Mouse (Mus musculus) heart, embryonic 12.5 days (tissue): ENCODE results near the gene Arhgef17. TPM values are rescaled to one million over a fixed set of nuclear protein-coding genes. Genes with fewer than 3 reads are reported as not detected.

Experiments used
- ATAC-seq: fragments of 200-750 bp; cut with Nextera tagmentation; 2 replicates; pipeline ENCODE4 v1.8.0; 2017; ENCODE audit warnings: moderate TSS enrichment, moderate library complexity; ENCODE audit not compliant: insufficient number of reproducible peaks, low FRiP score
- H3K27ac ChIP-seq: fragments of 300-500 bp; sonication (generic); 2 replicates; pipeline ENCODE4 v1.5.1; 2016; ENCODE audit warnings: mild to moderate bottlenecking, moderate library complexity; ENCODE audit not compliant: poor library complexity, severe bottlenecking
- H3K27me3 ChIP-seq: fragments of 300-500 bp; sonication (generic); replicated peaks from 2 replicates; pipeline ENCODE4 v1.6.1; 2016; ENCODE audit warnings: mild to moderate bottlenecking, moderate library complexity
- H3K36me3 ChIP-seq: fragments of 300-500 bp; sonication (generic); 2 replicates; pipeline ENCODE4 v1.6.1; 2016; ENCODE audit warnings: mild to moderate bottlenecking, moderate library complexity
- H3K4me1 ChIP-seq: fragments of 300-500 bp; sonication (generic); replicated peaks from 2 replicates; pipeline ENCODE4 v1.6.1; 2016; ENCODE audit warnings: mild to moderate bottlenecking
- H3K4me2 ChIP-seq: fragments of 300-500 bp; sonication (generic); 2 replicates; pipeline ENCODE4 v1.6.1; 2016; ENCODE audit warnings: mild to moderate bottlenecking, moderate library complexity
- H3K4me3 ChIP-seq: fragments of 300-500 bp; sonication (generic); 2 replicates; pipeline ENCODE4 v1.5.1; 2016; ENCODE audit warnings: mild to moderate bottlenecking
- H3K9ac ChIP-seq: fragments of 300-500 bp; sonication (generic); 2 replicates; pipeline ENCODE4 v1.6.1; 2016; ENCODE audit warnings: mild to moderate bottlenecking, moderate library complexity
- H3K9me3 ChIP-seq: fragments of 300-500 bp; sonication (generic); replicated peaks from 2 replicates; pipeline ENCODE4 v1.6.1; 2016; ENCODE audit warnings: mild to moderate bottlenecking, moderate library complexity
- whole genome bisulfite sequencing: fragments of 180-500 bp; shearing (Covaris S2); methylation state at CpG from one replicate; pipeline ENCODE4 v1.1.7; 2016; 5-methylcytosine and 5-hydroxymethylcytosine counted together
- polyA plus RNA-seq: library from polyadenylated mRNA; unstranded; fragments of >200 nt; fragmentation: Nextera tagmentation; extraction: Ambion mirVana; gene quantifications from 2 replicates; pipeline ENCODE4 v1.2.1, GENCODE M21; 2016

Gene Arhgef17
- polyA plus RNA-seq: 8.7 and 10.6 TPM in 2 replicates

DNA sequence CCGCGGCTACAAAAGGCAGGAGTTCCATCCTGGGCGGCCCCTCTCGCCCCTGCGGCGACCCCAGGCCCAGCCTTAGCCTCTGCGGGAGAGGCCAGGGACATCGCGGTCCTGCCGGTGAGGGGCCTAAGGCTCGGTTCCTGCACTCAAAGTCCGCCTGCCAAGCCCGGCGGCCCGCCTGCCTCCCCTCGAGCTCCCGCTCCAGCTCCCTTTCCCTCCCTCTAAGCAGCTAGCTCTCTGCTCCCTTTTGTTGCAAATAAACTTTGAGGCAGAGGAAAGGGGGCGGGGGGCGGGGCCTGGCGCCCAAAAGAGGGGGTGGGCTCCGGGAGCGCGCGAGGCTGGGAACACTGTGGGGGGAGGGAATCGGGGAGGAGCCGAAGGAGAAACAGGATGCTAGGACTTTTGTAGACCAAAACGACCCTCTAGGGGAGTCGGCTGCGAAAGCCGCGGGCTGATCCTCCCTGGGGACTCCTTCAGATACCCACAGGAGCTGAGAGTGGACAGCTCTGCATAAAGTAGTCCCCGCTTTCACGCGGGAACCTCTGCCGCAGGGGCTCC is at the start of gene Arhgef17:
Gene Arhgef17 (minus strand): TSS at position 182 of the 555 bp plus-strand sequence.
- H3K9me3 ChIP-seq: no peaks in the 10 kb centered on the region
- 0 out of 2 replicates have a peak, but pooled peaks cover 4% of the 10 kb centered on the region for H3K36me3 ChIP-seq
- WGBS: 0% methylated on average over 35 of the region's 35 CpGs
- peak within 1 kb of the TSS; percentile 95 for H3K4me2 ChIP-seq
- H3K27ac ChIP-seq: peak within 1 kb of the TSS; percentile 99
- H3K4me3 ChIP-seq: peak within 1 kb of the TSS; percentile 72
- peaks cover 41% of the 10 kb centered on the region for H3K4me1 ChIP-seq
- peak within 1 kb of the TSS; percentile 91 for H3K9ac ChIP-seq
- peaks cover 5% of the 10 kb centered on the region; the same call in 1 of the 2 replicates for H3K27me3 ChIP-seq
- peak; percentile 70 for ATAC-seq

DNA sequence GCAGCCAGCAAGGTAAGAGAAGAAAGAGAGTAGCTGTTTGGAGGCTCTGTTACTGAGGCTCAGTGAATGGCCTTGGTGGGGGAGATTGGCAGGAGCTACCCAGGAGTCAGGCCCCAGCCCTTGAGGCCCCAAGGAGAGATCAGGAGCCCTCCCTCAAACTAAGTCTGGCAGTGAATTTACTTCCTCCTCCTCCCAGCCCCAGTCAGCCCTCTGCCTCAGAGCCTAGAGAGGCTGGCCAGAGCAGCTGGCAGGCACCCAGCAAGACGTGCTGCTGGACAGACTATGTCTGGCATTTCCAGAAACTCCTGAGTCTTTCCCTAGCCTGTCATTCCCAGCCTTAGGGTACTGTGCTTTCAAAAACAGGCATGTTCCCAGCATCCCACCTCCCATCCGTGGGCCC is 47.3 kb upstream of the Arhgef17 start:
- H3K27ac ChIP-seq: peak overlapping the region; percentile 82
- H3K27me3 ChIP-seq: peaks cover 6% of the 10 kb centered on the region; the same call in 1 of the 2 replicates
- H3K4me1 ChIP-seq: peaks cover 15% of the 10 kb centered on the region
- no peak overlapping the region for H3K4me2 ChIP-seq
- H3K9me3 ChIP-seq: no peaks in the 10 kb centered on the region
- peak overlapping the region; percentile 8; the same call in 1 of the 2 replicates for H3K9ac ChIP-seq
- peak; percentile 72; the same call in 1 of the 2 replicates for ATAC-seq
- 29% methylated on average over 2 of the region's 2 CpGs for WGBS
- no peaks in the 10 kb centered on the region for H3K36me3 ChIP-seq
- H3K4me3 ChIP-seq: no peak overlapping the region

DNA sequence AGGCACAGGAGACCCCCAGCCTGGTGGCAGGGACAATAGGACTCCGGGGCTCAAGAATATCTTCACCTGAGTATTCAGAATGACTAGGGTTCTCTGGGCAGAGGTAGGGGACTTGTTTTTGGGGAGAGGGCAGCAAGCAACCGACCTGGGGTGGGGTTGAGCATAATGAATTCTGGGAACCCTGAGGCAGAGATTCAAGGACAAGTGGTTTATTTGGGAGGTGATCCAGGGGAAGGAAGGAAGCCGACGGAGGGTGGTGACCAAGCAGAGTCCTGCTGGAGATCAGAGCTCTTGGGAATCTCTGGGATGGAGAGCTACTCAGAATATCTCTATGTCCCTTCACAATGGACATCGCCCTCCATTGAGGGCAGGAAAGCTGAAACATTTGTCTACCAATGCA is 46.3 kb upstream of the Arhgef17 start:
- peaks cover 15% of the 10 kb centered on the region for H3K27me3 ChIP-seq
- H3K4me1 ChIP-seq: peaks cover 25% of the 10 kb centered on the region
- H3K9ac ChIP-seq: no peak overlapping the region
- H3K36me3 ChIP-seq: no peaks in the 10 kb centered on the region
- no peak overlapping the region for H3K4me2 ChIP-seq
- no peak overlapping the region for H3K27ac ChIP-seq
- WGBS: 76% methylated on average over 5 of the region's 5 CpGs
- H3K4me3 ChIP-seq: no peak overlapping the region
- ATAC-seq: no peak
- no peaks in the 10 kb centered on the region for H3K9me3 ChIP-seq

DNA sequence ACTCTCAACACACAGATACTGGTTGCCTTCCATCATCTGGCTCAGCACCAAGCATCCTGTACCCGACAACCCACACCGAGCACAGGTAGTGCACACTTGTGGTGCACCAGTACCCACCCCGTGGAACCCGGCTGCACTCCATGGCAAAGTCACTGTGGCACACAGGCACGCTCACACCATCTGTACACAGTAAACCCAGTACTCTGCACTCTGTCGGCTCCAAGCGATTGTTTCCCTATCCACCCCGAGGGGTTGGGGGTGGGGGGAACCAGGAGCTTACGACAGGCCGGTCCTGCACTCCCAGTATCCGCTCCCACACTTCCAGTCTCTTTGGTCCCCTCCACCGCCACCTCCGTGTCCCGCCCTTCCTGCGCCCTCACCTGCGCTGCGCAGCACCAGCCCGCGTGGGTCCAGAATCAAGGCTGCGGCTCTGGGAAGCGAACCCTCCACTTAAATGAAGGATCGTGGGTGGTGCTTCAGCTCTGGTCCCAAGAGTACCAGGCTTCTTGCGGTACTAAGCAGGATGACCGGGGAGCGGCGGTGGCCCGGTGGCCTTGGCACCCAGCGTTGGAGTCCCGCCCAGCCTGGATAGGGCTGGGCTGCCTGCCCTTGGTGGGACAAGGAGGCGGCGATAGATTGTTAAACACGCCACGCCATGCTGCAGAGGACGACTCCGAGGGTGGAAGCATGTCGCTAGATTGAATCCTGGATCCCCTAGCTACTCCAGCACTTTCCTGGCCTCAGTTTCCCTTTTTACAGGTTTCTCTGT is 42.4 kb upstream of the Arhgef17 start, which contains the start of gene P2ry6:
Gene P2ry6 (minus strand): TSS at position 515 of the 769 bp plus-strand sequence.
- no peak within 1 kb of the TSS for H3K27ac ChIP-seq
- peak; percentile 36; the same call in 1 of the 2 replicates for ATAC-seq
- peak within 1 kb of the TSS; percentile 32 for H3K9ac ChIP-seq
- H3K36me3 ChIP-seq: no peaks in the 10 kb centered on the region
- 2% methylated on average over 36 of the region's 36 CpGs for WGBS
- peaks cover 39% of the 10 kb centered on the region for H3K4me1 ChIP-seq
- H3K9me3 ChIP-seq: no peaks in the 10 kb centered on the region
- peak within 1 kb of the TSS; percentile 69 for H3K4me2 ChIP-seq
- peaks cover 38% of the 10 kb centered on the region for H3K27me3 ChIP-seq
- peak within 1 kb of the TSS; percentile 40 for H3K4me3 ChIP-seq

DNA sequence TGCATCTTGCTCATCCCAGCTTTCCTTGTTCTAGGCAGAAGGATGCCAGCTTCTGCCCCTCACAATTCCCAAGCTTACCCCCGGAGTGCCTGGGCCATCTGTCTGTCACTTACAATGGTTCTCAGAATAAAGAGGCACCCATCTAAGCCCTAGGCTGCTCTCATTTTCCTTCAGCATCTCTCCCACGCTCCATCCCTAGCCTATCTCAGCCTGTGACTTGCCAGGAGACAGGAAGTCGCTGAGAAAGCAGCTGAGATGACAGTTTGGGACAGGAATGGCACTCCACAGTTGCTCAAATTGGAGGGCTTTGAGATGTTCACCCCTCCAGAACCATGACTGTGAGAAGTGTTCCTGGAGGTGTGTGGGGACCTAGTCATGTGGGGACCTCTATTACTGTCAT is 41.0 kb upstream of the Arhgef17 start:
- no peak overlapping the region for H3K27ac ChIP-seq
- H3K4me2 ChIP-seq: no peak overlapping the region
- H3K9me3 ChIP-seq: no peaks in the 10 kb centered on the region
- no peak overlapping the region for H3K4me3 ChIP-seq
- H3K27me3 ChIP-seq: peaks cover 43% of the 10 kb centered on the region
- 24% methylated on average over 3 of the region's 3 CpGs for WGBS
- H3K4me1 ChIP-seq: peaks cover 35% of the 10 kb centered on the region
- no peak for ATAC-seq
- H3K36me3 ChIP-seq: no peaks in the 10 kb centered on the region
- no peak overlapping the region for H3K9ac ChIP-seq

DNA sequence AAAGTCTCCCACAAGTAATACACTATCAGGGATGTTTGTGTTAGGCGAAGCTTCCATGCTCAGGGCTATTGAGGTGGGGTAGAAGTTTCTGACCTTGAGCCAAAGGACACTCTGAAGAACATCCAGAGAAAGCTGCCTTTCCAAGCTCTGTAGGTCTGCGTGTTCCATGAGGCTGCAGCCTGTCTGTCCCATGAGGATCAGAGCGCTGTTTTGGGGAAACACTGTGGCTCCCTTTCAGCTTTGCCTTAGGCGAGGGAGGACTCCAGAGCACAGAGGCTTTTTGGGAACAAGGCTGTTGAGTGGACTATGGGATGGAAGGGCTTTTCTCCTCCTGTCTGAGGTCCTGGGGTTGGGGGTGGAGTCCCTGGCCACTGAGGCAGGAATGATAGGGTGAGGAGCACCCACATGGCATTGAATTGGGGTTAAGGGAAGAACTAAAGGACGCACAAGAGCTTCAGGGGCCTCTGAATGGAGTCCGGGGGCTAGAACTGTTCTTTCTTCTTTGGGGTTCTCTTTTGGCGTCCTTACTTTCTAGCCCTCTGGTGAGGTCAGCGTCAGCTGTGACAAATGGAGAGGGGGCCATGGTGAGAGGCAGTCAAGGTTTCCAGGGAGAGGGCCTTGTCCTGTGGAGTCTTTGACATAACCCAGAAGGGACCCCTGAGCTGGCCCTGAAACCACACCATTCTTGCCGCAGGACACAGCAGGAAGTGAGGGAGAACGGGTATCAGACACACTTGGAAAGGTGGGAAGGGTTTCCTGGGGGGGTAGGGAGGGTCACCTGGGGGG is 37.2 kb upstream of the Arhgef17 start:
- no peak overlapping the region for H3K27ac ChIP-seq
- ATAC-seq: no peak
- no peak overlapping the region for H3K4me2 ChIP-seq
- whole genome bisulfite sequencing: 58% methylated on average over 10 of the region's 10 CpGs
- no peak overlapping the region for H3K4me3 ChIP-seq
- H3K4me1 ChIP-seq: peaks cover 39% of the 10 kb centered on the region
- H3K9me3 ChIP-seq: no peaks in the 10 kb centered on the region
- no peak overlapping the region for H3K9ac ChIP-seq
- H3K27me3 ChIP-seq: peaks cover 39% of the 10 kb centered on the region
- H3K36me3 ChIP-seq: no peaks in the 10 kb centered on the region

DNA sequence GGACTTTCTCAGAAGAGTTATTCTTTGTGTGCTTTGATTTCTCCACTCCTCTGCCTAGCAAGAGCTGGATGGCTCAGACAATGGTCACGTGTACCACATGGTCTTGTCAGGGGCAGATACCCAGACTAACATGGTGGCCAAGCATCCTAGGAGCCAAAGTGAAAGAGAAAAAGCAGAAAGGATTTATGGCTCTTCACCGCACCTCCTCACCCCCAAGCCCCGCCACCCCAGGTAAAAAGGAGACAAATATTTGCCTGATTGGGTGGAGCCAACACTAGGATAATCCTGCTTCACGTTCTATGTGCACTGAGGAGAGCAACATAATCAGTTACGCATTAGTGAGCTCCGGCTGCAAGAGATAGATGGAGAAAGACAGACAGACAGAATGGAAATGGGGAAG is 36.5 kb upstream of the Arhgef17 start:
- peaks cover 33% of the 10 kb centered on the region for H3K27me3 ChIP-seq
- 83% methylated on average over 6 of the region's 6 CpGs for WGBS
- no peak overlapping the region for H3K4me2 ChIP-seq
- H3K36me3 ChIP-seq: no peaks in the 10 kb centered on the region
- ATAC-seq: no peak
- no peaks in the 10 kb centered on the region for H3K9me3 ChIP-seq
- no peak overlapping the region for H3K4me3 ChIP-seq
- no peak overlapping the region for H3K9ac ChIP-seq
- H3K4me1 ChIP-seq: peaks cover 33% of the 10 kb centered on the region
- no peak overlapping the region for H3K27ac ChIP-seq

DNA sequence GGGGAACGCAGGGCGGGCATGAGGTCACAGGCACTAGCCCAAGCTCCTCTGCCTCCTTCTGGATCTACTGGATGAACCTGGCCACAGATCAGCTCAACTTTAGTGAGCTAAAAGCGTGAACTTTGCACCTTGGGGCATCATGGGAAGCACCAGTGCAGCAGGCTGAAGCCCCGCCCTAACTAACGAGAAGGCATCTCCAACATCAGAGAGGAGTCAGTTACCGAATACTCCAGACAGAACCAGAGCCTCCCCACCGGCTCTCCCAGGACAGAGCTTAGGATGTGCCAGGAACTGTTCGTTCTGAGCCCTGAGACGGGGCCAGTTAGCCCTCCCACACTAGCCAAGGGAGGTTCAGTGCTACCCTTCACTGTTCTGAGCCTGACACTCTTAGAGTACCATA is 35.9 kb upstream of the Arhgef17 start:
- Histone ChIP-seq H3K36me3 (no peaks in the 10 kb centered on the region), H3K27me3 (peaks cover 33% of the 10 kb centered on the region), H3K4me1 (peaks cover 27% of the 10 kb centered on the region), H3K9me3 (no peaks in the 10 kb centered on the region), H3K27ac (no peak overlapping the region), H3K4me3 (no peak overlapping the region), H3K4me2 (no peak overlapping the region), H3K9ac (no peak overlapping the region)
- 73% methylated on average over 9 of the region's 9 CpGs for WGBS
- ATAC-seq: no peak

DNA sequence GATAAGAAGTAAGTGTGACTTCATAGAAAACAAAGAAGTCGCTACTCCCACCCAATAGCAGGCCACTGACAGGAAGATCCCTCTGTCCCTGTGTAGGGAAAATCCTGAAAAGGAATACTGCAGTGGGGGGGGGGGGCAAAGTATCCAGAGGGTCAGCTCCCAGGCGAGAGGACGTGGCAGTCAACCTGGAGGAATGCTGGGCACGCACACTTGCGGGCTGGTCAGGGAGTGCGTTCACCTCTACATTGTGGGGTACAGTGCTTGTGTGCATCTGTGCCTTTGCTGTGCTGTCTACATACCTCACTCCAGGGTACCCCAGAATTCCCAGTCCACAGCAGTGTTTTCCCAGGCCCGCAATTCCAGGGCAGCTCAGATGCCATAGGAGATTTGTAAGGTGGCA is 34.1 kb upstream of the Arhgef17 start:
- Histone ChIP-seq H3K27ac (0 out of 2 replicates have a peak overlapping the region, but pooled peaks have one; percentile 15), H3K4me3 (no peak overlapping the region), H3K4me1 (peaks cover 21% of the 10 kb centered on the region), H3K36me3 (no peaks in the 10 kb centered on the region), H3K9ac (no peak overlapping the region; the same call in 1 of the 2 replicates), H3K9me3 (no peaks in the 10 kb centered on the region), H3K27me3 (peaks cover 23% of the 10 kb centered on the region), H3K4me2 (no peak overlapping the region)
- WGBS: 55% methylated on average over 7 of the region's 7 CpGs
- peak; percentile 60 for ATAC-seq

DNA sequence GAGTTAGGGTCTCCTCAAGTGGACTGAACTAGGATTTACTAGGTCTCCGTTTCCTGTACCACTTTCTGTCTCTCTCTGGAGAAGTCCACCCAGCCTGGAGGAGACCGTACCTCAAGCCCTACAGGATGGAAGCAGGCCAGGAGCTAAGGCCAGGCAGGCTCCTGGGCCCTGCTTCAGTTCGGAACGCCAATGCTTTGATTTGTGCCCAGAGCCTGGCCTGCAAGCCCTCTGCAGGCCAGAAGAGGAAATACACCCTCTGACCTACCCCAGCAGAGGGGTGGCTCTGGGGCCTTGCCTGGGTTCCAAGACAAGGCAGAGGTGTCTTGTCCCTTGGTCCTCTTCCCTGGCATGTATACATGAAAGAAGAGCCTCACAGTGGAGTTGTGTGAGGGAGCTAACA is 33.2 kb upstream of the Arhgef17 start:
- no peaks in the 10 kb centered on the region for H3K36me3 ChIP-seq
- H3K27ac ChIP-seq: no peak overlapping the region
- H3K27me3 ChIP-seq: peaks cover 14% of the 10 kb centered on the region
- H3K9me3 ChIP-seq: no peaks in the 10 kb centered on the region
- ATAC-seq: no peak
- H3K4me2 ChIP-seq: no peak overlapping the region
- H3K4me3 ChIP-seq: no peak overlapping the region
- no peak overlapping the region for H3K9ac ChIP-seq
- H3K4me1 ChIP-seq: peaks cover 20% of the 10 kb centered on the region
- 22% methylated on average over 4 of the region's 4 CpGs for WGBS

DNA sequence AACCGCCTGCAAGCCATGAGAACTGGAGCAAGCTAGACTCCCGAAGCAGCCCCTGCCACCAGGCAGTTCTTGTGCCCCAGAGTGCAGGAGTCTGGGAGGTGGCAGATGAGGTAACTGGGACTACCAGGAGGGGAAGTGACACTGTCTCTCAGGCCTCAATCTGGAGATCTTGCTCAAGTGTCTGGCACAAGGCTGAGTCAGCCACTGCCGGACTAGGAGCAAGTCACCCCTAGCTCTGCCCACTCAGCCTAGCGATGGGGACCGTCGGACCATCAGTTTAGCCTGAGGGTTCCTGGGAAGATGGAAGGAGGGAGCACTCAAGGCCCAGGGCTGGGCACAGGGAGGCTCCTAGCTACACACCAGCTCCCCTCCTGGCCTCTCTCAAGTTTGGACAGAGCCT is 32.3 kb upstream of the Arhgef17 start:
- Histone ChIP-seq H3K4me2 (no peak overlapping the region), H3K4me3 (no peak overlapping the region), H3K36me3 (no peaks in the 10 kb centered on the region), H3K27me3 (peaks cover 13% of the 10 kb centered on the region), H3K27ac (no peak overlapping the region), H3K4me1 (peaks cover 11% of the 10 kb centered on the region), H3K9ac (no peak overlapping the region), H3K9me3 (no peaks in the 10 kb centered on the region)
- no peak for ATAC-seq
- 79% methylated on average over 6 of the region's 6 CpGs for WGBS
